Mouse (Mus musculus) neutrophil, adult 65 days (primary cell): ENCODE measurements around the gene Wnt4. TPM values are rescaled to one million over a fixed set of nuclear protein-coding genes. Genes with fewer than 3 reads are reported as not detected.

Experiments
- total RNA-seq: library from RNA; stranded (reverse); gene quantifications from 2 replicates; pipeline ENCODE4 v1.2.4, GENCODE M21; 2023

Wnt4 gene
- total RNA-seq = 0.09 TPM in 1 of 2 replicates, not detected in the other

GRCm38 (mm10) chr4:137277166-137277513, at the start of gene Wnt4:
Wnt4 (plus strand) TSS chr4:137277489.

Other genes with a start within 250 kb of the Wnt4 start
- gene Zbtb40, start 228.7 kb upstream of the Wnt4 start, total RNA-seq = 4.8 and 6.1 TPM in 2 replicates
- 591 and 634 TPM in 2 replicates for gene Cdc42, start 80.2 kb downstream of the Wnt4 start, total RNA-seq
- gene Cela3a, start 132.3 kb downstream of the Wnt4 start, total RNA-seq = not detected in 2 replicates
- not detected in 2 replicates for gene Cela3b, start 153.1 kb downstream of the Wnt4 start, total RNA-seq
- not detected in 2 replicates for gene 1700013G24Rik, start 175.8 kb downstream of the Wnt4 start, total RNA-seq
- 0.23 and 0.76 TPM in 2 replicates for gene Hspg2, start 191.3 kb downstream of the Wnt4 start, total RNA-seq